Mouse (Mus musculus): ENCODE measurements at regions not wholly inside any gene's neighbourhood (a gene's known extent, or its start where the extent isn't known, plus 50 kb on each side); places are given as distances from the start of the nearest gene placed in this dataset.

DNA sequence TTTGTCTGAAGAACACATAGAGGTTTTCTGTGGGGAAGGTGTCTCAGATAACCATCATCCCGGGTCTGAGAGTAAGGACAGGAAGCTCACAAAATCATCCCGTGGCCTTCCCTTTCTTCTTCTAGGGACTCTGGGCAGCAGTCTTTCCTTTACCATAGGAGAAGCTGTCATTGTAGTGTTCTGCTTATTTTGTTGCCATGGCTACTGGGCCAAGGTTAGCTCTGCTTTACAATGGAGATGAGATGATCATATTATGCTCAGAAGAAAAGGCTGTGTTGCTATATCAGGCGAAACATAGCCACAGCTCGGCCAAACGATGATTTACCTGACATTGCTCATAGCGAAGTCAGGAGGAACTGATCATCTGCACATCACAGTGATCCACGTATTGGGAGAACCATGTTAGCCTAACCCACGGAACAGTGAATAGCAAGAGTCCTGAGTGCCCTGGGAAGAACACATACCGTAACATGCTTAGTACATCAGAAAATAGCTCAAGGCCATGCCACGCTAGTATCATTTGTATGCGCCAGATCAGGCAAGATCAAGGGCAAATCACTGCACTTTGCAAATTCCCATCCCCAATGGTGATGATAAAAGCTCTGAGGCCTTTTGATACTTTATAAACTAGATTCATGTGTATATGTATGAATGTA lies 91.0 kb upstream of the Fat4 start:
- TF ChIP-seq CTCF (IDR thresholded peaks at IDR 0.05; ENCODE audit: extremely low read depth, insufficient read depth, low read length) (no peak), POLR2A (IDR thresholded peaks at IDR 0.05; ENCODE audit: extremely low read depth, insufficient read depth, low read length) (no peak)

All from cortical plate, adult 2 months (tissue).